Mouse (Mus musculus): ENCODE data around the gene Timm29.

- peak; percentile 67; the same call in 1 of the 2 replicates for TF ChIP-seq CTCF (IDR thresholded peaks at IDR 0.05; ENCODE audit: extremely low read depth, insufficient read length, insufficient replicate concordance, low read depth, low read length)
- TF ChIP-seq POLR2A (IDR thresholded peaks at IDR 0.05; ENCODE audit: low read depth, low read length): no peak; the same call in 1 of the 2 replicates
Measured at GRCm38 (mm10) chr9:21546789-21547074, 45.8 kb upstream of the Timm29 start, which contains the start of gene Carm1.

Data from small intestine, adult 2 months (tissue).